Mouse (Mus musculus) bone marrow, adult 2 months (tissue): ENCODE measurements around the gene Pcnx2.

Experiments used
- CTCF ChIP-seq: fragments of 200-500 bp; IDR thresholded peaks from 2 replicates; pipeline ENCODE4 v1.5.1; 2011; ENCODE audit warnings: low read length, control low read depth; ENCODE audit not compliant: control insufficient read depth, insufficient read depth
- POLR2A ChIP-seq: fragments of 200-500 bp; IDR thresholded peaks from 2 replicates; pipeline ENCODE4 v1.6.1; 2011; ENCODE audit warnings: low read depth, mild to moderate bottlenecking, control low read depth, low read length, borderline replicate concordance; ENCODE audit not compliant: control insufficient read depth

GRCm38 (mm10) chr8:125819797-125820196 lies 78.3 kb downstream of the Pcnx2 start:
- TF ChIP-seq CTCF (no peak), POLR2A (no peak)
